Mouse (Mus musculus) heart, embryonic 11.5 days (tissue): ENCODE data around the gene Sh3bgr. TPM values are rescaled to one million over a fixed set of nuclear protein-coding genes. Genes with fewer than 3 reads are reported as not detected.

Experiments
- ATAC-seq: fragments of 200-750 bp; cut with Nextera tagmentation; replicated peaks from 2 replicates; pipeline ENCODE4 v1.8.0; 2017; ENCODE audit warnings: moderate library complexity; ENCODE audit not compliant: insufficient number of reproducible peaks, low FRiP score, low TSS enrichment
- H3K27ac ChIP-seq: fragments of 300-500 bp; sonication (generic); 2 replicates; pipeline ENCODE4 v1.5.1; 2014; ENCODE audit warnings: mild to moderate bottlenecking, low read depth, low read length
- H3K27me3 ChIP-seq: fragments of 300-500 bp; sonication (generic); 2 replicates; pipeline ENCODE4 v1.6.1; 2014; ENCODE audit warnings: mild to moderate bottlenecking, low read length, mixed read lengths; ENCODE audit not compliant: control insufficient read depth, insufficient read depth
- H3K36me3 ChIP-seq: fragments of 300-500 bp; sonication (generic); 2 replicates; pipeline ENCODE4 v1.6.1; 2014; ENCODE audit warnings: mild to moderate bottlenecking, low read length, moderate library complexity, mixed read lengths; ENCODE audit not compliant: control insufficient read depth, insufficient read depth
- H3K4me1 ChIP-seq: fragments of 300-500 bp; sonication (generic); 2 replicates; pipeline ENCODE4 v1.6.1; 2014; ENCODE audit warnings: low read length; ENCODE audit not compliant: control insufficient read depth, insufficient read depth
- H3K4me2 ChIP-seq: fragments of 300-500 bp; sonication (generic); 2 replicates; pipeline ENCODE4 v1.6.1; 2014; ENCODE audit warnings: mild to moderate bottlenecking, moderate library complexity
- H3K4me3 ChIP-seq: fragments of 300-500 bp; sonication (generic); 2 replicates; pipeline ENCODE4 v1.5.1; 2014; ENCODE audit warnings: low read depth, low read length
- H3K9ac ChIP-seq: fragments of 300-500 bp; sonication (generic); 2 replicates; pipeline ENCODE4 v1.6.1; 2014; ENCODE audit warnings: mild to moderate bottlenecking, low read depth, low read length, moderate library complexity
- H3K9me3 ChIP-seq: fragments of 300-500 bp; sonication (generic); replicated peaks from 2 replicates; pipeline ENCODE4 v1.6.1; 2016; ENCODE audit warnings: low read length; ENCODE audit not compliant: control insufficient read depth
- WGBS: fragments of 180-500 bp; shearing (Covaris S2); extraction: QIAGEN DNeasy Blood & Tissue Kit; methylation state at CpG from one replicate; pipeline ENCODE4 v1.1.7; 2014; ENCODE audit not compliant: insufficient replicate concordance; 5-methylcytosine and 5-hydroxymethylcytosine counted together
- polyA plus RNA-seq: library from polyadenylated mRNA; unstranded; fragments of >200 nt; fragmentation: Nextera tagmentation; extraction: Ambion mirVana; gene quantifications from 2 replicates; pipeline ENCODE4 v1.2.1, GENCODE M21; 2014

Gene Sh3bgr
- polyA plus RNA-seq, 1 experiment from 2014 or later, result 664 TPM

DNA sequence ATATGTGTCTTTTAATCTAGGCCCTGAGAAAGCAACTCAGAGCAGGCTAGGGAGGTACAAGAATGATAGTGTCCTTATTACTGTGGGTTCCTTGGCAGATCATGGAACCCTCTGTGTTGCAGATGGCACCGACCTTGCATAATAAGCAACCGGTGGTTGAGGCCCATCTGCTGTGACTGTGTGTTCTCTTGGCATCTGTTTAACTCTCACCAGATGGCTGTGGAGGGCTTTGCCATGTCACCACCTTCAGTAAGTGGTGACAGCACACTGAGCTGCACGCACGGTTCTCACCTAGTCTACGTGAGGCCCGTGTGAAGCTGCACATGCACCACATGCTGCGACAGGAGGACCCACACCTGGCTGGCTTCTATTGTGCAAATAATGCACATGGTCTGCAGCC is 49.4 kb downstream of the Sh3bgr start:
- Histone ChIP-seq H3K9ac (no peak overlapping the region), H3K9me3 (0 out of 2 replicates have a peak, but pooled peaks cover 4% of the 10 kb centered on the region), H3K4me1 (no peaks in the 10 kb centered on the region), H3K27me3 (no peaks in the 10 kb centered on the region), H3K4me3 (no peak overlapping the region), H3K27ac (no peak overlapping the region), H3K4me2 (no peak overlapping the region), H3K36me3 (no peaks in the 10 kb centered on the region)
- 63% methylated on average over 7 of the region's 7 CpGs for WGBS
- ATAC-seq, result no peak

- Histone ChIP-seq H3K4me2 (no peak overlapping the region), H3K27me3 (no peaks in the 10 kb centered on the region), H3K36me3 (no peaks in the 10 kb centered on the region), H3K4me3 (no peak overlapping the region), H3K9ac (no peak overlapping the region), H3K27ac (no peak overlapping the region), H3K9me3 (0 out of 2 replicates have a peak, but pooled peaks cover 2% of the 10 kb centered on the region), H3K4me1 (no peaks in the 10 kb centered on the region)
- ATAC-seq, result no peak
- WGBS, result 77% methylated on average over 1 of the region's 1 CpGs
Observed at GRCm38 (mm10) chr16:96252146-96252545, 51.9 kb downstream of the Sh3bgr start.

GRCm38 (mm10) chr16:96258429-96258828 is 58.2 kb downstream of the Sh3bgr start:
- H3K9ac ChIP-seq, result no peak overlapping the region
- H3K9me3 ChIP-seq, result no peaks in the 10 kb centered on the region
- H3K4me1 ChIP-seq, result no peaks in the 10 kb centered on the region
- WGBS, result 82% methylated on average over 8 of the region's 8 CpGs
- no peaks in the 10 kb centered on the region for H3K27me3 ChIP-seq
- no peak overlapping the region for H3K4me3 ChIP-seq
- H3K27ac ChIP-seq, result no peak overlapping the region
- ATAC-seq, result no peak
- no peaks in the 10 kb centered on the region for H3K36me3 ChIP-seq
- H3K4me2 ChIP-seq, result no peak overlapping the region

DNA sequence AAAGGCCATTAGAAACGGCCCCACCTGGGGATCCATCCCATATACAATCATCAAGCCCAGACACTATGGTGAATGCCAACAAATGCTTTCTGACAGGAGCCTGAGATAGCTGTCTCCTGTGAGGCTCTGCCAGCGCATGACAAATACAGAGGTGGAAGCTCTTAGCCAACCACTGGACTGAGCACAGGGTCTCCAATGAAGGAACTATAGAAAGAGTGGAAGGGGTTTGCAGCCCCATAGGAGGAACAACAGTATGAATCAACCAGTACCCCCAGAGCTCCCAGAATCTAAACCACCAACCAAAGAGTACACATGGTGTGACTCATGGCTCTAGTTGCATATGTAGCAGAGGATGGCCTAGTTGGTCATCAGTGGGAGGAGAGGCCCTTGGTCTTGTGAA is 71.5 kb downstream of the Sh3bgr start:
- Histone ChIP-seq H3K4me3 (no peak overlapping the region), H3K27me3 (no peaks in the 10 kb centered on the region), H3K4me1 (no peaks in the 10 kb centered on the region), H3K36me3 (no peaks in the 10 kb centered on the region), H3K4me2 (no peak overlapping the region), H3K27ac (no peak overlapping the region), H3K9ac (no peak overlapping the region), H3K9me3 (no peaks in the 10 kb centered on the region)
- WGBS, result 77% methylated on average over 2 of the region's 2 CpGs
- no peak for ATAC-seq

DNA sequence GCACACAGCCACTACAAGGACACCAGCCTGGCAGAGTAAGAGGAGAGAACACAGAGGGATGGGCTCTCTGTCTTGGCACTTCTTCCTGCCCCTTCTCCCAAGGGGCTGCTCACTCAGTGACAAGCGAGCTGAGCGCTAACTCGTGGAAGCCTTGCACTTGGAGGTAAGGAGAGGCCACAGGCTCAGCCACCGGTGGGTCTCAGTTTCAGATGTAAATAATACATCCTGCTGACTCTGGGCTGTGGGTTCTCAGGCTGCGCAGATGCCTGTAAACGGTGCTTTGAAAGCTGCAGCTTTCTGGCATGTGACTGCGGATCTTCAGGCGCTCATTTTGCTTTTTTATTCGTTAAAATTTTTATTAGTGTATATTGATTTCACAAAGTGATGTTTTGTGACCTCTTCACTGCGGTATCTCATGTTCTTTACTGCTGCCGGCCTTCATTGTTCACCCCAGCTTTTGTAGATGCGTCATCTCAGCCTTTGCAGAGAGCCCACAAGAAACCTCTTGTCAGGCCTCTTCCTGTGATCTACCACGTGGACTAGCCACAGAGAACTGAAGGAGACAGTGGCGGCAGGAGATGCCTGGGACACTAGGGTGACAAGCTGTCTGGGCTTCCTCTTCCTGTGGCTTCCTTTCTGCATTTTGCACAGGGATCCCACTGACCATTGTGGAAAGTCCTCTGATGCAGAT is 72.8 kb downstream of the Sh3bgr start:
- Histone ChIP-seq H3K36me3 (no peaks in the 10 kb centered on the region), H3K27me3 (no peaks in the 10 kb centered on the region), H3K9me3 (no peaks in the 10 kb centered on the region), H3K4me3 (no peak overlapping the region), H3K4me1 (no peaks in the 10 kb centered on the region), H3K27ac (no peak overlapping the region), H3K4me2 (no peak overlapping the region), H3K9ac (no peak overlapping the region)
- no peak for ATAC-seq
- 57% methylated on average over 14 of the region's 14 CpGs for WGBS

DNA sequence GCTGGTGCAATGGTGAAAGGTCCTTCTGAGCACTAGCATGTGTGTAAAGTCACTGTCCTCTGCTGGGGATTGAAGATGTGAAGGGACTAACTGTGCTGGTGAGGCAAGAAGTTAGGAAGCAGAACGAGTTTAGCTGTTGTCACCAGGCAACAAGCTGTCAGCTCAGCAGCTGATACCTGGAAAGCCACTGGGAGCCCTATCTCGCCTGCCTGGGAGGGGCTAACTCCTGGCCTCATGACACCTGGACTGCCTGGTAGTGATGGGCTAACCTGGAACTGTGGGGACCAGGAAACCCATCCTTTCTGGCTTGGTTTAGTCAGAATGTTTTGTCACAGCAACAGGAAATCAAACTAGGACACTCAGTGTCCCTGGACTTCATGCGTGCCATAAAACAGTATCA is 76.3 kb downstream of the Sh3bgr start:
- no peaks in the 10 kb centered on the region for H3K36me3 ChIP-seq

More for the DNA sequence above, 76.3 kb downstream of the Sh3bgr start:
- no peaks in the 10 kb centered on the region; the same call in 1 of the 2 replicates for H3K4me1 ChIP-seq
- H3K27ac ChIP-seq, result no peak overlapping the region
- ATAC-seq, result no peak
- no peak overlapping the region for H3K9ac ChIP-seq
- H3K4me3 ChIP-seq, result no peak overlapping the region
- H3K27me3 ChIP-seq, result peaks cover 30% of the 10 kb centered on the region
- no peak overlapping the region for H3K4me2 ChIP-seq
- WGBS, result 53% methylated on average over 3 of the region's 3 CpGs
- no peaks in the 10 kb centered on the region for H3K9me3 ChIP-seq

Other genes starting within 250 kb of the Sh3bgr start
- gene Psmg1, start 209.5 kb upstream of the Sh3bgr start, polyA plus RNA-seq, result 76.5 and 83.1 TPM in 2 replicates
- gene Brwd1, start 117.9 kb upstream of the Sh3bgr start, polyA plus RNA-seq, result 93.8 and 97.7 TPM in 2 replicates
- gene Hmgn1, start 72.7 kb upstream of the Sh3bgr start, polyA plus RNA-seq, result 543 and 564 TPM in 2 replicates
- 84.1 and 96.5 TPM in 2 replicates for gene Wrb, start 55.0 kb upstream of the Sh3bgr start, polyA plus RNA-seq
- gene Lca5l, start 8.2 kb upstream of the Sh3bgr start, polyA plus RNA-seq, result 1.5 and 1.6 TPM in 2 replicates
- 0.03 TPM in 1 of 2 replicates, not detected in the other for gene B3galt5, start 35.4 kb downstream of the Sh3bgr start, polyA plus RNA-seq
- 0.17 TPM in 1 of 2 replicates, not detected in the other for gene Itgb2l, start 243.2 kb downstream of the Sh3bgr start, polyA plus RNA-seq